Mouse (Mus musculus) stomach, postnatal 0 days (tissue): ENCODE measurements at regions not wholly inside any gene's neighbourhood (a gene's known extent, or its start where the extent isn't known, plus 50 kb on each side); places are given as distances from the start of the nearest gene placed in this dataset.

Experiments used
- ATAC-seq: fragments of 200-750 bp; cut with Nextera tagmentation; 2 replicates; pipeline ENCODE4 v1.8.0; 2017; ENCODE audit not compliant: low FRiP score, low TSS enrichment
- DNase-seq: peaks from one replicate; pipeline ENCODE4 v3.0.0-alpha.2; 2016; ENCODE audit warnings: low spot score
- H3K27ac ChIP-seq: fragments of 300-500 bp; sonication (generic); replicated peaks from 2 replicates; pipeline ENCODE4 v1.5.1; 2014; ENCODE audit warnings: mild to moderate bottlenecking, control low read depth
- H3K27me3 ChIP-seq: fragments of 300-500 bp; sonication (generic); 2 replicates; pipeline ENCODE4 v1.6.1; 2014; ENCODE audit warnings: low read length; ENCODE audit not compliant: control insufficient read depth, insufficient read depth
- H3K36me3 ChIP-seq: fragments of 300-500 bp; sonication (generic); 2 replicates; pipeline ENCODE4 v1.6.1; 2014; ENCODE audit warnings: low read length, mixed read lengths; ENCODE audit not compliant: control insufficient read depth, insufficient read depth
- H3K4me1 ChIP-seq: fragments of 300-500 bp; sonication (generic); replicated peaks from 2 replicates; pipeline ENCODE4 v1.6.1; 2014; ENCODE audit warnings: antibody characterized with exemption; ENCODE audit not compliant: control insufficient read depth, insufficient read depth
- H3K4me2 ChIP-seq: fragments of 300-500 bp; sonication (generic); replicated peaks from 2 replicates; pipeline ENCODE4 v1.6.1; 2014; ENCODE audit warnings: low read depth, mild to moderate bottlenecking, control low read depth, moderate library complexity
- H3K4me3 ChIP-seq: fragments of 300-500 bp; sonication (generic); 2 replicates; pipeline ENCODE4 v1.5.1; 2014; ENCODE audit warnings: low read depth, low read length, control low read depth
- H3K9ac ChIP-seq: fragments of 300-500 bp; sonication (generic); 2 replicates; pipeline ENCODE4 v1.6.1; 2014; ENCODE audit warnings: mild to moderate bottlenecking, low read length, control low read depth, mixed read lengths
- H3K9me3 ChIP-seq: fragments of 300-500 bp; sonication (generic); 2 replicates; pipeline ENCODE4 v1.6.1; 2016; ENCODE audit warnings: low read length; ENCODE audit not compliant: control insufficient read depth
- CTCF ChIP-seq: IDR thresholded peaks from 2 replicates; pipeline ENCODE4 v1.5.1; 2016; ENCODE audit warnings: antibody characterized with exemption, low read depth, mild to moderate bottlenecking, moderate library complexity
- EP300 ChIP-seq: optimal IDR thresholded peaks from 2 replicates; pipeline ENCODE3; 2016; ENCODE audit warnings: antibody characterized with exemption
- WGBS: fragments of 180-500 bp; shearing (Covaris S2); extraction: QIAGEN DNeasy Blood & Tissue Kit; methylation state at CpG from one replicate; pipeline ENCODE4 v1.1.7; 2014; 5-methylcytosine and 5-hydroxymethylcytosine counted together

GRCm38 (mm10) chr3:41469106-41469505, 86.4 kb upstream of the Jade1 start:
- WGBS = 48% methylated on average over 6 of the region's 6 CpGs
- H3K9me3 ChIP-seq = no peaks in the 10 kb centered on the region

GRCm38 (mm10) chr3:41467857-41468256, 87.7 kb upstream of the Jade1 start:
- H3K4me2 ChIP-seq = no peak overlapping the region
- ATAC-seq (no peak), DNase-seq (no peak)
- 81% methylated on average over 1 of the region's 1 CpGs for WGBS
- H3K4me1 ChIP-seq = no peaks in the 10 kb centered on the region
- H3K27me3 ChIP-seq = no peaks in the 10 kb centered on the region
- H3K9me3 ChIP-seq = no peaks in the 10 kb centered on the region
- H3K4me3 ChIP-seq = no peak overlapping the region
- H3K9ac ChIP-seq = no peak overlapping the region
- no peak overlapping the region for H3K27ac ChIP-seq
- TF ChIP-seq CTCF (no peak), EP300 (no peak)
- no peaks in the 10 kb centered on the region for H3K36me3 ChIP-seq

More at GRCm38 (mm10) chr3:41469106-41469505, 86.4 kb upstream of the Jade1 start:
- ATAC-seq = no peak
- H3K27ac ChIP-seq = no peak overlapping the region
- DNase-seq = no peak
- TF ChIP-seq EP300 (no peak), CTCF (no peak)
- H3K4me2 ChIP-seq = no peak overlapping the region
- H3K27me3 ChIP-seq = no peaks in the 10 kb centered on the region
- no peak overlapping the region for H3K9ac ChIP-seq
- no peaks in the 10 kb centered on the region for H3K4me1 ChIP-seq
- H3K4me3 ChIP-seq = no peak overlapping the region
- no peaks in the 10 kb centered on the region for H3K36me3 ChIP-seq

- no peak overlapping the region for H3K4me2 ChIP-seq
- ATAC-seq = no peak
- no peak for TF ChIP-seq CTCF
- TF ChIP-seq EP300 = no peak
- H3K4me1 ChIP-seq = no peaks in the 10 kb centered on the region
- no peak for DNase-seq
- no peak overlapping the region for H3K4me3 ChIP-seq
- no peaks in the 10 kb centered on the region for H3K27me3 ChIP-seq
- WGBS = 48% methylated on average over 2 of the region's 2 CpGs
- H3K27ac ChIP-seq = no peak overlapping the region
- H3K36me3 ChIP-seq = no peaks in the 10 kb centered on the region
- H3K9ac ChIP-seq = no peak overlapping the region
- no peaks in the 10 kb centered on the region for H3K9me3 ChIP-seq
These were observed 89.6 kb upstream of the Jade1 start for GRCm38 (mm10) chr3:41465893-41466292.

- 53% methylated on average over 11 of the region's 11 CpGs for WGBS
- Histone ChIP-seq H3K9me3 (no peaks in the 10 kb centered on the region), H3K27me3 (no peaks in the 10 kb centered on the region), H3K4me1 (no peaks in the 10 kb centered on the region), H3K4me2 (no peak overlapping the region), H3K27ac (no peak overlapping the region), H3K36me3 (no peaks in the 10 kb centered on the region), H3K9ac (no peak overlapping the region), H3K4me3 (no peak overlapping the region)
- no peak for TF ChIP-seq CTCF
- no peak for TF ChIP-seq EP300
- DNase-seq (no peak), ATAC-seq (no peak)
These were observed 92.4 kb upstream of the Jade1 start for GRCm38 (mm10) chr3:41462953-41463644.

- Histone ChIP-seq H3K36me3 (no peaks in the 10 kb centered on the region), H3K4me2 (no peak overlapping the region), H3K27me3 (no peaks in the 10 kb centered on the region), H3K27ac (no peak overlapping the region), H3K9ac (no peak overlapping the region), H3K4me3 (no peak overlapping the region), H3K9me3 (no peaks in the 10 kb centered on the region), H3K4me1 (no peaks in the 10 kb centered on the region)
- no peak for DNase-seq
- no peak for ATAC-seq
- 86% methylated on average over 4 of the region's 4 CpGs for WGBS
- TF ChIP-seq EP300 (no peak), CTCF (no peak)
These were observed 95.4 kb upstream of the Jade1 start for GRCm38 (mm10) chr3:41460131-41460530.

GRCm38 (mm10) chr3:41458156-41458555, 97.4 kb upstream of the Jade1 start:
- Histone ChIP-seq H3K4me2 (no peak overlapping the region), H3K36me3 (no peaks in the 10 kb centered on the region), H3K9ac (no peak overlapping the region), H3K4me1 (no peaks in the 10 kb centered on the region), H3K9me3 (no peaks in the 10 kb centered on the region), H3K27ac (no peak overlapping the region), H3K27me3 (no peaks in the 10 kb centered on the region), H3K4me3 (no peak overlapping the region)
- ATAC-seq = no peak
- TF ChIP-seq CTCF = no peak
- 97% methylated on average over 6 of the region's 6 CpGs for WGBS
- DNase-seq = no peak
